Mouse (Mus musculus) lung, adult 2 months (tissue): ENCODE results near the gene Ache. TPM values are rescaled to one million over a fixed set of nuclear protein-coding genes. Genes with fewer than 3 reads are reported as not detected.

Source experiments
- DNase-seq: peaks from one replicate; pipeline ENCODE4 v3.0.0; 2022
- H3K4me1 ChIP-seq: fragments of 200-500 bp; 2 replicates; pipeline ENCODE4 v1.6.1; 2011; ENCODE audit warnings: low read length; ENCODE audit not compliant: control insufficient read depth, insufficient read depth
- H3K4me3 ChIP-seq: fragments of 200-500 bp; replicated peaks from 2 replicates; pipeline ENCODE3; 2011; ENCODE audit warnings: low read depth, mild to moderate bottlenecking, control low read depth, low read length; ENCODE audit errors: extremely low read depth
- CTCF ChIP-seq: fragments of 200-500 bp; IDR thresholded peaks from 2 replicates; pipeline ENCODE4 v1.5.1; 2011; ENCODE audit warnings: mild to moderate bottlenecking, low read length, control low read depth; ENCODE audit not compliant: insufficient read depth
- POLR2A ChIP-seq: fragments of 200-500 bp; IDR thresholded peaks from 2 replicates; pipeline ENCODE4 v1.6.1; 2011; ENCODE audit warnings: low read depth, mild to moderate bottlenecking, control low read depth, low read length, borderline replicate concordance; ENCODE audit errors: extremely low read depth
- WGBS: fragments of 180-500 bp; shearing (Covaris S2); methylation state at CpG from one replicate; pipeline ENCODE4 v1.1.7; 2018; 5-methylcytosine and 5-hydroxymethylcytosine counted together
- polyA plus RNA-seq: library from polyadenylated mRNA; depleted of rRNA; stranded (reverse); fragments of >200 nt; gene quantifications from 2 replicates; pipeline ENCODE4 v1.2.3, GENCODE M21; 2012

The Ache gene
- polyA plus RNA-seq, 1 experiment = 3.3 TPM

DNA sequence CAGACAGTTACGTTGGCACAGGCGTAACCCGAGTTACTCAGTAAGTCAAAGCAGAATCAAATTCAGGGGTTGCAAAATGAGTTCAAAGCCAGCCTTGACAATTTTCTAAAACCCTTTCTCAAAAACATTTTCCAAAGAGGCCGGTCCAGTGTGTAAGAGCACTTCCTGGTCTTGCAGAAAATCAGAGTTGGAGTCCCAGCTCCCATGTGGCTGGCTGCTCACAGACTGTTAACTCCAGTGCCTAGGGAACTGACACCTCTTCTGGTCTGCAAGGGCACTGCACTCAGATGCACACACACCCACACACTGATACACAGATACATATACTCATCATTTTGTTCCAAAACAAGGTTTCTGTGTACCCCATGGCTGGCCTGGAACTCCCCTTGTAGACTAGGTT, 21.0 kb downstream of the Ache start:
- TF ChIP-seq POLR2A (no peak), CTCF (no peak)
- no peak overlapping the region for H3K4me3 ChIP-seq
- 92% methylated on average over 4 of the region's 4 CpGs for WGBS
- H3K4me1 ChIP-seq = peaks cover 9% of the 10 kb centered on the region
- no peak for DNase-seq

DNA sequence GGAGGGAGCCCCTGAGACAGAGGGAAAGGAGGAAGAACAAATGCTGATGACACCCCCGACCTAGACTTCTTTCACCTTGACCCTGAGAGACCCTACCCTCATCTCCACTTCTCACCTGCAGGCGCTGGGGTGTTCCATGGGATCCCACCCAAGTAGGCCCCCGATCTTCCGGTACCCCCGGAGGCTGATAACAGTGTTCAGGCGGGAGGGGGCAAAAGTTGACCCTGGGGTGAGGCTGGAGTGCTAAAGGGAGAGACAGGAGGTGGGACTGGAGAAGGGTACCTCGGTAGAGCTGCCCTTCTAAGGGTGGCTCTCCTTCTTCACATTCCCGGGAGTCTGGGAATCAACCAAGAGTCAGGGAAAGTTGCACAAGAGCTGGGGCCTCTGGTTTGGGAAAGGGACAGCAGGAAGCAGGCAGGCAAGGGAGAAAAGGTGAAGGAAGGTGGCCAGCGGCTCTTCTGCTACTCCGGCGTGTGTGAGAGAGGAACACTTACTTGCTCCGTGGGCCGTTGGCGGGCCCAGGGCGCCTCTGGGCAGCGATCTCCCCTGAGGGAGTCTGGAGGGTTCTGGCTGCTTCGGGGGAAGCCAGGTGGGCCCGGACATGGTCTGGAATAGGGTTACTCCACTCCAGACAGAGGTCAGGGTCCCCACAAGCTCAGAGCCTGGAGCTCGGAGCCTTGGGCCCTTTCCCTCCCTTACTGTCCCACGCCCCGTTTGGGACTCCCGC, 26.3 kb downstream of the Ache start:
- 5% methylated on average over 22 of the region's 22 CpGs for WGBS
- DNase-seq = no peak
- TF ChIP-seq CTCF = no peak
- TF ChIP-seq POLR2A = peak; percentile 68; the same call in 1 of the 2 replicates
- H3K4me3 ChIP-seq = peak overlapping the region; percentile 66
- no peaks in the 10 kb centered on the region for H3K4me1 ChIP-seq

DNA sequence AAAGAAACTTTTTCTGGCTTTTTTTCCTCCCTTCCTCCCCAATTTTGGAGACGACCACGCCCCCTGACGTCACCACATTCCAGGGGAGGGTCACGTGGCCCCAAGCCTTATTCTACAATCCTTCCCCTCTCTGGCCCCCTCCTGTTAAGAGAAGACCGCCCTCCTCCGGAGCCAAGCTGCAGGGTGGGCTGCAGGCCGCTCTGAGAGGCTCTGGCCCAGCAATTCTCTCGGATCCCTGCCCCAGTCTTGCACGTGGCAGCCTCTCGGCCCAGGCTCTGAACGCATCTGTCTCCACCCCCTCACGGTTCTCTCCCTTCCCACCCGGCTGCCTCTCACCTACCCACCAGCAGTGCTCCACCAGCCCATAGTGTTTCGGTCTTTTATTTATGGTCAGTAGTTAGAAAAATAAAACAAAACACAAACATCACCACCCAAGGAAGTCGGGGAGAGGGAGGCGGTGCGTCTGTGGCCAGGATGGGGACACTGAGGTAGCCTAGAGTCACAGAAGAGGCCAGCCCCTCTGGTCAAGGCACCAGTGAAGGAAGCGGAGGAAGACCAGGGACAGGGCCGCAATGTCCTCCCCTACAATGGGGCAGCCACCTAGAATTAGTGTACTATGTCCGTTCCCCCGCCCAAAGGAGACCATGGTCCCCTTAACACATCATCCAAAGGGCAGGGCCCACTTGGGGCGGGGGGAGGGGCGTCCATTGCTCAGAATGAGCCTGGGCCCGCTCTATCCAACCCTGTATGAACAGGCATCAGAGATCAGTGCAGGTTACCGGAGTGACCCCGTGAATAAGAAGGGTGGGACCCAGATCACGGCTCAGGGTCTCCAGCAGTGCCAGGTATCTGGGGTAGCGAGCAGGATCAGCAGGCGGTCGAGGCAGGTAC, 27.1 kb downstream of the Ache start, which contains the start of gene Trip6:
Gene Trip6 (minus strand): TSS at position 212 of the 891 bp plus-strand sequence.
- Histone ChIP-seq H3K4me1 (no peaks in the 10 kb centered on the region), H3K4me3 (peak within 1 kb of the TSS; percentile 66)
- 27% methylated on average over 30 of the region's 30 CpGs for WGBS
- TF ChIP-seq POLR2A = no peak
- no peak for TF ChIP-seq CTCF
- DNase-seq = peak; percentile 85

DNA sequence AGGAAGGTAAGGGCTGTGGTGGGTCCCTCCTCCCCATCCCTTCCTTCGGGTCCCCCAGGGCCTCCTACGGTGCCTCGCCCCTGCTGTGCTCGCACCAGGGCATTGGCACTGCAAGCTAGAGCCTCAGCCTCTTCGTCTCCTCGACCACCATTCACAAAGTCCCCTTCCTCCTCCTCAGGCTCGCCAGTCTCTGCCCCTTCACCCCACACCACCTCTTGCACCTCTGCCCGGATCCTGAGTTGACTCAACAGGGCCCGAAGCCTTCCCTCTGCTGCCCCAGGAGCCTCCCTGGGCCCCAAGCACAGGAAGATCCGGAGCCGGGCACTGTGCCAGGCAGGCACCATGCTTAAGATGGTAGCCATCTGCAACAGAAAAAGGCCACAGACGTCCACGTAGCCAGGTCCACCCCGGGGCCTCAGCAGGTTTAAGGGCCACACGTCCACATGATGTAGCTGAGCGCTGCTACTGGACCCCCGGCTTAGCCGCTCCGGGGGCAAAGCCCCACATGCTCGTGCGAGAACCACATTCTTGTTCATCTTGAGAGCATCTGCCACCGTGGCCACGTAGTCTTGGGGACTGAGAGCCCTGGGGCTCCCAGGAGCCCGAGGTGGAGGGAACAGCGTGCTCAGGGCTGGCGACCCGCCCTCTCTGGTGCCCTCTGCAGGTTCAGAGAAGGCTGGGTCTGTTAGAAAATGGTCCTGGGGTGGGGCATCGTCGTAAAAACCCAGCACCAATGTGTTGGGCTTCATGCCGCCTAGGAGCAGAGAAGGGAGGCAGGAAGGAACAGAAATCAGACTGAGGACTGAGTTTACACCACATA, 28.0 kb downstream of the Ache start:
- DNase-seq = no peak
- TF ChIP-seq CTCF = peak; percentile 34; the same call in 1 of the 2 replicates
- TF ChIP-seq POLR2A = no peak
- 52% methylated on average over 30 of the region's 30 CpGs for WGBS
- H3K4me1 ChIP-seq = no peaks in the 10 kb centered on the region
- no peak overlapping the region for H3K4me3 ChIP-seq

DNA sequence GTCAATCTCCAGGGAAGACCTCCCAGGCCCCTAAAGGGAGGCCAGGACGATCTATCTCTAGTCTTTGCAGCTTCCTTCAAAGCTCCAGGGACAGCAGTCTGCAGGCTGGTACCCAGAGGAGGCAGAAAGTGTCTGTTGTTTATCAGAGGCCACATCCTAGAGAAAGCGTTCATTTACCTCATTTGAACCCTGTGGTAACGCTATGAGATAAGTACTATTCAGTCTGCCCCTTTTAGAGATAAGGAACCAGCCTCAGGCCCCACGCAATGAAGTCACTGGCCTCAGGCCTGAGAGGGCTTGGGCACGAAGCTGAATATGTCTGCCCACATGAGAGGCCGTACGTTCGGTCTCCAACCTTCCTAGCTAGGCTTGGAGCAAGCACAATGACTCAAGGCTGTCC, 30.0 kb downstream of the Ache start:
- Histone ChIP-seq H3K4me3 (no peak overlapping the region), H3K4me1 (no peaks in the 10 kb centered on the region)
- no peak for DNase-seq
- WGBS = 81% methylated on average over 8 of the region's 8 CpGs
- TF ChIP-seq CTCF = no peak
- TF ChIP-seq POLR2A = no peak

DNA sequence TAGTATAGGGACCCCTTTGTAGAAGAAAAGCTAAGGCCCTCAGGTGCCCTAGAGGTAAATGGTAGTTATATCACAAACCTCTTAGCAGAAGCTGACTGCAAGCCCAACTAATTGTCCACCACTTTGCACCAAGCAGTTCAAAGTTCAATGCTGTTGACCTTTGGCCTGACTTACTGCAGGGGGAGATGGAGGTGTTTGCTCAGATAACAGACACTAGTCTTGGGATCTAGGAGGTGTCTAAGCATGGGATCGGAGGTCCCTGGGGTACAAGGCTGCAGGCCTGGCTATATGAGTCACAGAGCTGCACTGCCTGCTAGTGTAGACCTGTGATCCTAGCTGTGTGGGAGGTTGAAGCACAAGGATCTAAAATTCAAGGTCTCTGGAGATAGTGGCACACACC, 31.3 kb downstream of the Ache start:
- Histone ChIP-seq H3K4me1 (no peaks in the 10 kb centered on the region), H3K4me3 (no peak overlapping the region)
- TF ChIP-seq POLR2A (no peak), CTCF (no peak)
- WGBS = 78% methylated on average over 1 of the region's 1 CpGs
- DNase-seq = no peak

DNA sequence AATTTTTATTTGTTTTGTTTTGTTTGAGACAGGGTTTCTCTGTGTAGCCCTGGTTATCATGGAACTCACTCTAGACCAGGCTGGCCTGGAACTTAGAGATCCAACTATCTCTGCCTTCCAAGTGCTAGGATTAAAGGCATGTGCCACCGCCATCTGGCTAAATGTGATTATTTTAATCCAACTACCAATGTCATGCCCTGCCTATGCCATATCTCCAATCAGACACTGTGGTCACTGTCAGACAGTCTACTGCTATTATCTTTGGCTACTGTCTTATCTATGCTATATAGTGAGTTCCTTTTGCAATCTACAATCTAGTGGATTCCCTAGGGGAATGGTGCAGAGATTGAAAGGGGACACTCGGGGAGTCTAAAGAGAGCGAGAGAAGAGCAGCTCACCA, 33.7 kb downstream of the Ache start:
- WGBS = 95% methylated on average over 3 of the region's 3 CpGs
- TF ChIP-seq CTCF = no peak
- no peak for TF ChIP-seq POLR2A
- Histone ChIP-seq H3K4me1 (no peaks in the 10 kb centered on the region), H3K4me3 (no peak overlapping the region)
- DNase-seq = no peak

DNA sequence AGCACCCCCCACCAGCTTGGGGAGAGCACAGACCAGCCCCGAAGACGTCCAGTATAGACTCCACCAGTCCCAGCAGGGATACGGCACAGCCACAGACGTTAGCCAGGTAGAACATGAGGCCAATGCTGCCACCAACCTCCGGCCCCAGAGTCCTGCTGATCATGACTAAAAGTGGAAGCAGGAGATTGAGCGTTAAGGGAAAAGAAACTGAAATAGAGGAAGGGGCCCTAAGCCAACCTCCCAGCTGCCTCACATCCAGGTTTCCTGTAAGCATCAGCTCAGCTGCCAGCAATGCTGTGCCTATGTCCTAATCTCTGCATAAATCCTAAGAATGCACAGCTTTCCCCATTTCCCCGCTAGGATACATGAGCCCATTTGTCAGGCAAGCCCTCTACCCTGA, 43.6 kb downstream of the Ache start:
- Histone ChIP-seq H3K4me1 (no peaks in the 10 kb centered on the region), H3K4me3 (no peak overlapping the region)
- no peak for DNase-seq
- TF ChIP-seq POLR2A = no peak
- TF ChIP-seq CTCF = no peak
- WGBS = 80% methylated on average over 7 of the region's 7 CpGs
